Mouse (Mus musculus): ENCODE data around the gene Vmn1r84. TPM values are rescaled to one million over a fixed set of nuclear protein-coding genes. Genes with fewer than 3 reads are reported as not detected.

Vmn1r84 gene
- polyA plus RNA-seq (2017; shearing (Covaris generic)), result not detected

GRCm38 (mm10) chr7:12369173-12369572, at the start of gene Vmn1r84:
Vmn1r84 (minus strand) TSS chr7:12369273.

GRCm38 (mm10) chr7:12329381-12329780, 39.7 kb downstream of the Vmn1r84 start, which contains the start of gene Vmn1r83:
Vmn1r83 (minus strand) TSS chr7:12329481.

Other genes with a start within 250 kb of the Vmn1r84 start
- 0.06 TPM for gene Vmn1r78, start 219.0 kb downstream of the Vmn1r84 start, polyA plus RNA-seq (2017; shearing (Covaris generic))
- not detected for gene Vmn1r79, start 198.0 kb downstream of the Vmn1r84 start, polyA plus RNA-seq (2017; shearing (Covaris generic))
- gene Vmn1r80, start 180.0 kb downstream of the Vmn1r84 start, polyA plus RNA-seq (2017; shearing (Covaris generic)), result not detected
- 0.04 TPM for gene Vmn1r81, start 101.0 kb downstream of the Vmn1r84 start, polyA plus RNA-seq (2017; shearing (Covaris generic))
- 0.13 TPM for gene Vmn1r82, start 68.8 kb downstream of the Vmn1r84 start, polyA plus RNA-seq (2017; shearing (Covaris generic))
- not detected for gene Vmn1r83, start 39.8 kb downstream of the Vmn1r84 start, polyA plus RNA-seq (2017; shearing (Covaris generic))
- 1.9 TPM for gene Zfp551, start 53.5 kb upstream of the Vmn1r84 start, polyA plus RNA-seq (2017; shearing (Covaris generic))
- gene Zfp606, start 109.0 kb upstream of the Vmn1r84 start, polyA plus RNA-seq (2017; shearing (Covaris generic)), result 2.3 TPM
- gene 2900092C05Rik, start 143.2 kb upstream of the Vmn1r84 start, polyA plus RNA-seq (2017; shearing (Covaris generic)), result not detected
- gene Vmn2r53, start 239.5 kb upstream of the Vmn1r84 start, polyA plus RNA-seq (2017; shearing (Covaris generic)), result 0.11 TPM

Data from effector memory CD4-positive, alpha-beta T cell, adult 7 months (primary cell).